Mouse (Mus musculus): ENCODE data around the gene Ogg1.

Gene Ogg1

GRCm38 (mm10) chr6:113326533-113327315, at the start of gene Ogg1:
TSS of gene Ogg1 (plus strand) at chr6:113326972.
- peak; percentile 99 for DNase-seq (ENCODE audit: low read depth, low spot score)

GRCm38 (mm10) chr6:113281676-113282075, 45.1 kb upstream of the Ogg1 start:
- no peak for DNase-seq (ENCODE audit: low read depth, low spot score)

DNA sequence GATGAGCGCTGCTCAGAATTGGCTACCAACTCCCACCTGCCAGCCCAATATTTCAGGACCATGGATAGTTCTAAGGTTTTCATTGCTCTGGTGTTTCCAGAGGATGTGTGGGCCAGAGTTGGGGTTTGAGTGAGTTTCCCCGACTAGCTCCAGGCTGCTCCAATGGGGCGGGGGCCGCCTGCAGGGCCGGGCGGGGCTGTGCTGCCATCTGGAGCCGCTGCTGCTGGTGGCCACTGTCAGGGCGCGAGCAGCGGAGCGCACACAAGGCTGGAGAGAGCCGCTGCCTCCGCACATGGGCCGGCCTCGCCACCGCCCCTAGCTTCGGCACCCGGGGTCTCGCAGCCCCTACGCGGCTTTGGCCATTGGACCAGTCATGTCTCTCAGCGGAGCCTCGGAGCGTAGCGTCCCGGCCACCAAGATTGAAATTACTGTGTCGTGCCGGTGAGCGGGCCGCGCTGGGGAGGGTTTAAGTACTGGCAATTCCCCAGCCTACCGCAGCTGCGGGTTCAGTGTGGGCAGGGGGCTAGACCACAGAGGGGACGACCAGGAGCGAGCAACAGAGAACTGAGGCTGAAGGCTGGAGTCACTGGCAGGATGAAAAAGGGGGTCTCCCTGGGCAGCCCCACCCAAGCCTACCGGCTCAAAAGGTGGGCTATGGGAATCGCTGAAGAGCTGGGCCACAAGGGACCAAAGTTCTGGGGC, 44.5 kb upstream of the Ogg1 start, which contains the start of gene Cpne9:
Gene Cpne9, plus strand, starts transcription at position 207 of the 702 bp plus-strand sequence.
- no peak for DNase-seq (ENCODE audit: low read depth, low spot score)

DNA sequence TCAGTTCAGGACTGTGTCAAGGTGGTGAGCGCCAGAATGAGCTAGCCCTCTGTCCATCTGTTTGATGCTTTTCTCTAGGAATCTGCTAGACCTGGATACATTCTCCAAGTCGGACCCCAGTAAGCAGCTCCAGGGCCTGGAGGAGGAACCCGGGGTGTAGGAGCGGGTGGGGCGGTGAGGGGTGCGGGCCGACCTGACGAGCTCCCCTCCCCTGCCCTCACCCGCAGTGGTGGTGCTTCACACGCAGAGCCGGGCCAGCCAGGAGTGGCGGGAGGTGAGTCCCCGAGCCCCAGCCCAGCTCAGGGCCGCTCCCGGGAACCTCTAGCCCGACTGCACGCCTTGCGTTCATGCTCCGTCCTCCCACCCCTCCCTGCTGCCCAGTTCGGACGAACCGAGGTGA, 43.8 kb upstream of the Ogg1 start:
- no peak for DNase-seq (ENCODE audit: low read depth, low spot score)

- no peak for DNase-seq (ENCODE audit: low read depth, low spot score)
These were observed 43.3 kb upstream of the Ogg1 start for GRCm38 (mm10) chr6:113283500-113283899.

DNA sequence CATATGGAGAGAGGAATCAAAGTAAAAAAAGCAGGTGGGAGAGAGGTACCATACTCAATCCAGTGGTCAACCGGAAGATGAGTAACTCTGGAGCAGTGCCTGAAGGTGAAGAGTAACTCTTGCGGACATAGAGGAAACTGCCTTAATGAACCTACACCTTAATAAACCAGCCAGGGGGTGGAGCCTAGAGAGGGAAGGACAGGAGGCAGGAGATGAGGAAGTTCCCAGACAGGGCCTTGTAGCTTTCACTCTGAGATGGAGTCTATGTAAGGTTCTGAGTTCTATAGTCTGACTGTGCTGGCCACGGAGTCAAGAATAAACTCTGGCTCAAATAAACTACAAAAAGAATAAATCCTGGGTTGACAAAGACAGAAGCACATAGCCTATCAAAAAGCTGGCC, 41.8 kb upstream of the Ogg1 start:
- DNase-seq (ENCODE audit: low read depth, low spot score): no peak

DNA sequence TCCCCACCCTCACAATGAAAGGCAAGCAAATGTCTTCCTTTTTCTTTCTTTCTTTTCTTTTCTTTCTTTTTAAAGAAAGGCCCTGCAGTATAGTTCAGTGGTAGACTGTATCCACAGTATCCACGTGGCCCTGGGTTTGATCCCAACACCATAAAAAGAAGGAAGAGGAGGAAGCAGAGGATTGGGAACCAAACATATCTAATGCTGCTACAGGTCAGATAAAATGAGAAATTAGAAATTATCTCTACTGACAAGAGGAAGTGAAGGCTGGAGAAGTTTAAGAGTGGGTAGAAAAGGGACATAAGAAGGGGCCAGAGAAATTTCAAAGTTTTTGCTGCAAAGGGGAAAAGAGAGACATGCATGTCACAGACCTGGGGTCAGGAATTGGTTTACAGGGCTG, 40.5 kb upstream of the Ogg1 start:
- no peak for DNase-seq (ENCODE audit: low read depth, low spot score)

GRCm38 (mm10) chr6:113287236-113287635, 39.5 kb upstream of the Ogg1 start:
- no peak for DNase-seq (ENCODE audit: low read depth, low spot score)

DNA sequence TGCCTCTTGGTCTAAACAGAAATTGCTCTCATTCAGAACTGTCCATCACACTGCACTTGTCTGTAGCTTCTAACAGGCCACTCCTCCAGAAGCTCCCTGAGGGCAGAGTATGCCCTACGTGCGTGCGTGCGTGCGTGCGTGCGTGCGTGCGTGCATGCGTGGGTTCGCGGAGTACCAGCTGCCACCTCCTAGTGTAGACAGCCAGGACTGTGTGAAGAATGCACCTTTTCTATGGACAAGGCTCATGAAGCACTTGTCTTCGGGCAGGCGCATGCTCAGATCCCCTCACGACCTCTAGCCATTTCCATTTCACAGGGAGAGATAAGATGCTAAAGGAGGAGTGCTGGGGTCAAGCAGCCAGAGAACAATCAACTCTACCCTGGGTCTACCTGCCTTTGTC, 37.4 kb upstream of the Ogg1 start:
- DNase-seq (ENCODE audit: low read depth, low spot score): no peak

DNA sequence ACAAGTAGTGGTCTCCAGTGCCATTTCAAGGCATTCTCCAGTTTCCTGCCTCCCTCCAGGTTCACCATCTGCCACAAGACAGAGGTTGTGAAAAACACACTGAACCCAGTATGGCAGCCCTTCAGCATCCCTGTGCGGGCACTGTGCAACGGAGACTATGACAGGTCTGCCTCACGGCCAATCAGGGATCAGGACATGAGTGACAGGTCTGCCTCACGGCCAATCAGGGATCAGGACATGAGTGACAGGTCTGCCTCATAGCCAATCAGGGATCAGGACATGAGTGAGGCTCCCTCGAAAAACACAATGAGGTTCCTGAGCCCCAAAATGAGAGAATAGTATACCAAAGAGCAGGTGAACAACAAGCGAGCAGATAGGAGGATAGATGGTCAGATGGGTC, 36.4 kb upstream of the Ogg1 start:
- no peak for DNase-seq (ENCODE audit: low read depth, low spot score)

- no peak for DNase-seq (ENCODE audit: low read depth, low spot score)
These were observed 33.8 kb upstream of the Ogg1 start for GRCm38 (mm10) chr6:113292938-113293337.

DNA sequence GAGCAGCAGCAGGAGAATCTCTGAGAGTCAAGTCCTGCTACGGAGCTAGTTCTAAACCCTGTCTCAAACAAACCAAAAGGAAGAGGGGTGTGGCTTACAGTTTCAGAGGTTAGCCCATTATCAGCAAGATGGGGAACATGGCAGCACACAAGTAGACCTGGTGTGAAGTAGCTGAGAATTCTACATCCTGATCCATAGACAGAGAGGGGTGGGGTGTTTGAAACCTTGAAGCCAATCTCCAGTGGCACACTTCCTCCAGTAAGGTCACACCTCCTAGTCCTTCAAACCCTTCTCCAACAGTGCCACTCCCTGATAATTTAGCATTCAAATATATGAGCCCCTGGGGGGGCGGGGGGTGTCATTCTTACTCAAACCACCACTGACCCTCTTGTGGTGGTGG, 30.7 kb upstream of the Ogg1 start:
- DNase-seq (ENCODE audit: low read depth, low spot score): no peak

- DNase-seq (ENCODE audit: low read depth, low spot score): no peak
These were observed 30.1 kb upstream of the Ogg1 start for GRCm38 (mm10) chr6:113296639-113297038.

GRCm38 (mm10) chr6:113301350-113301749, 25.4 kb upstream of the Ogg1 start:
- no peak for DNase-seq (ENCODE audit: low read depth, low spot score)

GRCm38 (mm10) chr6:113302258-113302657, 24.5 kb upstream of the Ogg1 start:
- peak; percentile 76 for DNase-seq (ENCODE audit: low read depth, low spot score)

GRCm38 (mm10) chr6:113306322-113306985, 20.3 kb upstream of the Ogg1 start:
- DNase-seq (ENCODE audit: low read depth, low spot score): peak; percentile 99

DNA sequence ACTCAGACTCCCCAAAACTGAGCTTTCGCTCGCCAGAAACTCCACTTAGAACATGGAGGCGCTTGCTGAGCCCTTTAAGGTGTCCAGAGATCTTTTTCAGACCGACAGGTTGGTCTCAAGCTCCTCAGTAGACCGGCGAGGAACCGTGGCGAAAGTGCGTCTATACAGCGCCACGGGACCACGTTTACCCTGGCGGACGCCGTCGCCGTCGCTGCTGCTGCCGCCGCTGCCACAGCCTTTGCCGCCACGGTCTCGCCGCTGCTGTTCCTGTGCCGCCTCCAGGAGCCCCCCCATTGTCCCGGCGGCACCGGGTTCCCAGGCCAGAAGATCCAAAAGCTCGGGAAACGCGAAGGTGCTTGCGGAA, 19.8 kb upstream of the Ogg1 start, which contains the start of gene Brpf1:
Gene Brpf1, plus strand, starts transcription at position 152 of the 364 bp plus-strand sequence.
- no peak for DNase-seq (ENCODE audit: low read depth, low spot score)

- peak; percentile 31 for DNase-seq (ENCODE audit: low read depth, low spot score)
These were observed 19.2 kb upstream of the Ogg1 start for GRCm38 (mm10) chr6:113307481-113308121.

DNA sequence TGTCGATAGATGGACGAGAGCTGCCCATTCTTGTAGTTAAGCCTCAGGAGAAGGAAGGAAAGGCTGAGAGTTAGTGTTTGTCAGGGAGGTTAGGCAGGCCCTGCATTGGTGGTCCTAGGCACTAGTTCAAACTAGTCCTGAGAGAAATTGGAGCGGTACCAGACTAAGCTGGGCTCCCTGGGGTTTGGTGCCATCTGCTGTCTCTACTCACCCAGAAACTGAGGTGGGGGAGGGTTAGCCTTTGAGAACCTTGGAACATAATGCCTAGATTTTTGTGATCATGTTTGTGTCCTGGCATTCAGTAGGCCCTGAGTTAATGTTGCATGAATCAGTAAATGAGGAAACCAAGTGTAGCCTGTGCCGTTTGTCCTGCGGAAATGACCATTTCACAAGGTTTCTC, 18.6 kb upstream of the Ogg1 start:
- no peak for DNase-seq (ENCODE audit: low read depth, low spot score)

- DNase-seq (ENCODE audit: low read depth, low spot score): no peak
These were observed 10.8 kb upstream of the Ogg1 start for GRCm38 (mm10) chr6:113315972-113316371.

- DNase-seq (ENCODE audit: low read depth, low spot score): no peak
These were observed 2.6 kb downstream of the Ogg1 start for GRCm38 (mm10) chr6:113329396-113329795.

DNA sequence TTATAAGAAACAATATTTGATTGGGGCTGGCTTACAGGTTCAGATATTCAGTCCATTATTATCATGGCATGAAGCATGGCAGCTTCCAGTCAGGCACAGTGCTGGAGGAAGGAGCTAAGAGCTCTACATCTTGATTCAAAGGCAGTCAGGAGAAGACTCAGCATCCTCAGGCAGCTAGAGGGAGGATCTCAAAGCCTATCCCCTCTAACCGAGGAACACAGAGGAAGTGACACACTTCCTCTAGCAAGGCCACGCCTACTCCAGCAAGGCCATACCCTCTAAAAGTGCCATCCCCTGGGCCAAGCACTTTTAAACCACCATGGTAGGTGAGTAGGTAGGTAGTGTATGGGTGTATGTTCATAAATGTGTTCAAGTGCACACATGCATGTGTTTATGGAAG, 3.8 kb downstream of the Ogg1 start:
- no peak for DNase-seq (ENCODE audit: low read depth, low spot score)
